Mouse (Mus musculus): ENCODE measurements around the gene Ldb2.
A peak's percentile ranks its signal among the peaks of the same experiment; 100 is the strongest.

Gene Ldb2

DNA sequence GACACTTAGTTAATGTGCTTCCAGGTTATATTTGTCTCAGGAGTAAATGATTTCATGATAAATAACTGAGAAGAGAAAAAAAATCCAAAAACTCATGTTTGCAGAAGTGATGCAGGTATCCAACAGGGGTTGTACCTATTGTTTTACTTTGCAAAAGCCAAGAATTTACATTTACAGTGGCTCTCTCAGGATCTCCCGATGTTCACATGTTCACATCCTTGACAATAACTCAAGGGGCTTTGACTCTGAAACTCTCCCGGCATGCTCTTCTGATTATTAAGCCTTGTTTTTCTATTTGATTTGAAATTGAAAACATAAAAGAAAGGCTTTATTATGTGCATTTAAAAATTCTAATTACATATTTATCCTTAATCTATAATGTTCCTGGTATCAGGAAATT, 260.8 kb downstream of the Ldb2 start:
- no peak for DNase-seq

DNA sequence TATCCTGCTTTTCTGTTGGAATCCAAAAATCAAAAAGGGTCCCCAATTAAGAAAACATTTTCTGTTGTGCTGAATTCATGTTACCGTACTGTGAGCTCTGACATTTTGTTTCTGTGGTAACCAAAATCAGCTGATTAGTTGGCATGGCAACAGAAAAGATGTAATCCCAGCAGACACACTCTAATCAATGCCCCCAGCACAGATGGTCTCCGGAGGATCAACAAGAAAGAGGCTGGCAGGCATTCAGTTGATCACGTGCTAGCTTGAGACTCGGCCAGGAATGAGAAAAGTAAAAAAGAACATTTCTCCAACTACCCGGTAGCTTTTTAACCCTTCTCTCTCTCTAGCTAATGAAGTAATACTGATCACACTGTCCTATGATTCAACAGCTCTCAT, 261.5 kb downstream of the Ldb2 start:
- peak; percentile 77 to 79 for DNase-seq

DNA sequence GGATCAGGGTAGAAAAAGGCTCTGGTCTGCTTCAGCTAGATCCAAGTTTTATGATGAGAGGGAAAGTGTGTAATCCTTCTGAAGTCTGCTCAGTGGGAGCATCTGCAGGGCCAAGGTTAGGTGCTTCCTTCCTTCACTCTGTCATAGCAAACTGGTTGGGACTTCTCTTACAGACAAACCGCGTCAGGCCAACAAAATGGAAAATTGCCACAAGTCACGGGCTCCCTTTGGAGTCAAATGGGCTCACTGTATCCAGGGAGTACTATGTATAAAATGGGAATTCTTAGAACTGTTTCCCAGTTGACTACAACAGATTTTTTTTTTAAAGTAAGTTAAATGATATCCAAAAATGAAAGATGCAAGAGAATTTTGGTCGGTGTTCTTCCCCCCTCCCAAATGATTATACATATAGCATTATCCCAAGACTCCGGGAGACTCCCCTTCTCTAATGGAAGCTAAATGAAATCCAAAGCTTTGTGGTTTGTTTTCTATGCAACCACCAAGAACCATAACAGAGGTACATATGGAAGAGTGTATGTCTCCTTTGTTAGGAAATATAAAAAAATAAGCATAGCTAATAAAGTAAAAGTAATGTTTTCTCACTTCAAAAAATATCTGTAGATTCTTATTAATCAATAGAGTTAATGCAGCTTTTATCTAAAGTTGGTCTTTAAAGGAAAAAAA, 262.0 kb downstream of the Ldb2 start:
- peak; percentile 9 to 13 for DNase-seq

DNA sequence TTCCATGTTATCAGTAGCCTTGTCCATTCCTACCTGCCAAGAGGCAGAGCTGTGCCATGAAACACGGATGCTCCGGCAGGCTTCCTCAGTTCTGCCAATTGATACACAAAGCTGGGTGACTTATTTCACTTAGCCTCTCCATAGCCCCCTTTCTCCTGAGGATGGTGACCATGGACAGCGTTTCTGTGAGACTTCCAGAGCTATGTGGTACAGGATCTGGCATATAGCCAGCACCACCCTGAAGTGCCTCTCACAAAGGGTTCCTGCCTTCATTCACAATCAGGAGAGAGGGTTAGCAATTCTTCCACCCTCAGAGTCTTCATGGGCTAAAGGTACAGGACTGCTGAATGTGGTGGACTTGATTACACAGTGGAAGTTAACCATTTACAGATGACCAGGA, 270.0 kb downstream of the Ldb2 start:
- no peak for DNase-seq

DNA sequence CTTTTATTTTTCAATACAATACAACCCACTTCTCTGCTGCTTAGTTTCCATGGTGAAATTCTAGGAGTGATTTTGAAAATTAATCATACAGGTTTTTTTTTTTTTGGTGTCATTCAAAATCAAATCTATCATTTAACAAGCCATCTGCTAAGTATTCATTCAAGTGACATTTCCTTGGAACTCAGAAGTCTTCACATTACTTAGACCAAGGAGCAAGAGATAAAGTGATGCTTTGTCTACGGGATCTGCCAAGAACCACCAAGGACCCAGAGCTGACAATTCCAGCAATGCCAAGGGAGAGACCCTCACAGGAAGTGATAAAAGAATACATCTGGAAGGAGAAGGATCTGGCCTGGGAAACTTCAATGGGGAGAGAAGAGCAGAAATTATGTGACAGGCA, 270.5 kb downstream of the Ldb2 start:
- no peak for DNase-seq

DNA sequence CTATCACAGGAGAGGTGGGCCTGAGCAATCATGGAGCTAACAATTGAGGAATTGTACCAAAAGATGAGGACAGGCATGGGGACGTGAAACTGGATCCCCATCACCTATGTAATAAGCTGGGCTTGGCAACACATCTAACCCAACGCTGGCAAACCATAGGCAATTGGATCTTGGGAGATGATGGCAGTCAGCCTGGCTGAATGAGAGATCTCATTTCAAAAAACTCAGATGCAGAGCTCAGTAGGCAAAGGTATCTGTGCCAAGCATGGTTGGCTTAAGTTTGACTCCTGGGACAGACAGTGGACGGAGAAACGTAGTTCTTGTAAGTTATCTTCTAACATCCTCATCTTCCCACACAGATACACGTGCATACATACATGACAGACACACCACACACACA, 294.3 kb downstream of the Ldb2 start:
- peak; percentile 18 to 58 for DNase-seq

DNA sequence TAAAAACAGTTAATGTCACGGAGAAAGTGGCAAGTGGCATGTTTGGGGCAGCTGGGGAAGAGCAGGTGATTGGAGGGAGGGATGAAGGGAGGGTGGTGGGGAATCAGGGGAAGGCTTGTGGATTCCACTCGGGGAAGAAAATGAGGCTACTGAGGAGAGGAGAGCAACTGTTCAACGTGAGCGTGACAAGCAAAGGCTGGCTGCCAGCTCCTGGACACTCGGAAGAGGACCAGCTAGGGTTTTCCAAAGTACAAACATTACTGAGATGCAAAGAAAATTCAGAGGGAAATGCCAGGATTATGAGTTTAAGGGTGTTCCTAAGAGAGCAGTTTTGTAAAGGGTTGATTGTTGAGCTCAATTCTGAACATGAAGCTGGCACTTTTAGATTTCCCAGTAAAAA, 294.7 kb downstream of the Ldb2 start:
- DNase-seq: peak; percentile 36 to 51

DNA sequence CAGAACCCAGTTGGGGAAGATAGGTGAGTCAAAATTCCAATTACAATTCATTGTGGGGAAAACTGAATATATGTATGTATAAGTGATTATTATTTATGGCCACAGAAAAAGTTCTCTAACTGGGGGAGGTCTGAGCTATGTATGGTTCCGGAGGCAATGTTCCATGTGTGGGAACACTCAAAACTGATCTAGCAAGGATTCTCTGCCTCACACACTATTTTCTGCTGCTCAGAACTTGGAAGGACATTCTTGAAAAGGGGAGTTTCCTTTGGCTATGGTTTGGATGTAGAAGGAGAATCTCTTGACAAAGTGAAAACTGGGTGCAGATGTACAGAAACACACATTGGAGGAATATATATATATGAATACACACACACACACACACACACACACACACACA, 301.3 kb downstream of the Ldb2 start:
- no peak for DNase-seq

DNA sequence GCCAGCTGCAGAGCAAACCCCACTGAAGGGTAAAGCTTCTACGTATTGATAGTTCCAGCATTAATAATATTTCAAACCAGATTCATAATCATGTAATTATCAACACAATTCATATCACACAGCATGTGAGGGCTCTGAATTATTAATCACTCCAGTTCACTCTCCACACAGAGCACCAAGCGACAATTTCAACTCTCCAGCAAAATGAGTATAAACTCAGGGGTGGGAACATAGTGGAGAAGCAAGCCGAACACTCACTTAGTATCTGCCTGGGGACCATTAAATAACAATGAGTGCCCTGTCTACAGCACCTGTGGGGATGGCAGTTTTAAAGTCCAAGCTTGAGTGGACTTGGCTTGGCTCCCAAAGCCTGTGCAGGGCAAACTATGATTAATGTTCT, 302.6 kb downstream of the Ldb2 start:
- no peak for DNase-seq

DNA sequence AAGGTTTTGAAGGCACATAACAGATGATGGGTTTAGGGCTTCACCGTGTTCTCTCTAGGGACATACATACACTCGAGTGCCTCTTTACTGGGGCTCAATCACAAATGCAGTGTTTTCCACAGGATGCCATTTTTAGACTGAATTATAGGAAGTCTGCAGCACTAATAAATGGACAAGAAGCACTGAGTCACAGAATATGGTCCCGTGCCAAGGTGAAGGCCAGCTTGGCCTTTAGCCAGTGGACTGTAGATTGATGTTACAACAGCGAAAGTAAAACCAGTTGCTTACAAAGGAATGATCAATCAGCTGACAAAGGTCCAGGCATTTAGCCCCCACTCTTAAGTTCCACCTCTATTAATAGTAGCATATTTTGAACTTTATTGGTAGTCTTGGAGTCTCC, 304.4 kb downstream of the Ldb2 start:
- no peak for DNase-seq

DNA sequence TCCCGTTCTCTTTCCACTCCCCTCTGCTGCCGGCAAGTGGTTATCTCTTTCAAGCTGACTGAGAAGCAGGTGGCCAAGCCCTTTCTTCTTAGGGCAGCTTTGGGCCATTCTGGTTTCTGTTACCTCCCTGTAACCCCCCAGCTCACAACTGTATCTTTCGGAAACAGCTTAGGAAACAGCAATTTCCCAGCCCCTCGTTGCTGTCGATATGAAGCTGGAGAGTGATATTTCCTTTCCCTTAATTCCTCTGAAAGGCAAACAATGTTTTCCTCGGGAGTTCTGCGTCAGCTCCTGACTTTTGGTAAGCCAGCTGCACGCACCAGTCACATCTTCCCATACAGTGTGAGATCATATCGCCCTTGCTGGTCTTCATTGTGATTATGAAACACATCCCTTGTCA, 305.3 kb downstream of the Ldb2 start:
- no peak for DNase-seq

DNA sequence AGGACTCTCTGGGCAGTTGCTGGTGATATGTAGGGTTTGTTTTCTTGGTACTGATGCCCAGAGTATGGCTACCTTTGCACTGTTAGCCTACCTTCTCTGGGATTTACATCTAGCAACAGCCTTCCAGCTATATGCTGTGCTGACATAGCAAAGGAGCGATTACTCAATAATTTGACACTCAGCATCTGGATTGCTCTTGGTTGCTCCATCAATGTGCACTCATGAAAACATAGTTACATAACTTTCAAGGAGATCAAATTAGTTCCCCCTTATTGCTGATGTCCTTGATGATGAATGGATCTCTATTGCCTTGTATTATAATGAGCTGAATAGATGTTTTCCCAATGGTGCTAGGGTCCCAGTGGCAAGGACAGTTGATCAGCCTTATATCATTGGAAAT, 308.0 kb downstream of the Ldb2 start:
- DNase-seq: no peak

DNA sequence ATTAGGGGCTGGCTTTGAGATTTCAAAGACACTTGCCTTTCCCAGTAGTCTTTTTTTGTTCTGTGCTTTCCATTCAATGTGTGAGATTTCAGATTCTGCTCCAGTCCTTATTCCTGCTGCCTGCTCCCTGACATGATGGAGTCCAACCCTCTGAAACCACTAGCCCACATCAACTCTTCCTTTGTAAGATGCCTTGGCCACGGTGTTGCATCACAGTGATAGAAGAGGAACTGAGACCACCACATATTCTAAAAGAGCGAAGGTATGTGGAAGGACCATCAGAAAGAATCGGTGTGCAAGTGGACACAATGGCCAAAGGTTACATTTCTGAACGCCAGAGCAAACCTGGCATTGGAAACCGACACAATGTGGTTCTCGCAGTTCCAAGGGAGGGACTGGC, 309.0 kb downstream of the Ldb2 start:
- no peak for DNase-seq

DNA sequence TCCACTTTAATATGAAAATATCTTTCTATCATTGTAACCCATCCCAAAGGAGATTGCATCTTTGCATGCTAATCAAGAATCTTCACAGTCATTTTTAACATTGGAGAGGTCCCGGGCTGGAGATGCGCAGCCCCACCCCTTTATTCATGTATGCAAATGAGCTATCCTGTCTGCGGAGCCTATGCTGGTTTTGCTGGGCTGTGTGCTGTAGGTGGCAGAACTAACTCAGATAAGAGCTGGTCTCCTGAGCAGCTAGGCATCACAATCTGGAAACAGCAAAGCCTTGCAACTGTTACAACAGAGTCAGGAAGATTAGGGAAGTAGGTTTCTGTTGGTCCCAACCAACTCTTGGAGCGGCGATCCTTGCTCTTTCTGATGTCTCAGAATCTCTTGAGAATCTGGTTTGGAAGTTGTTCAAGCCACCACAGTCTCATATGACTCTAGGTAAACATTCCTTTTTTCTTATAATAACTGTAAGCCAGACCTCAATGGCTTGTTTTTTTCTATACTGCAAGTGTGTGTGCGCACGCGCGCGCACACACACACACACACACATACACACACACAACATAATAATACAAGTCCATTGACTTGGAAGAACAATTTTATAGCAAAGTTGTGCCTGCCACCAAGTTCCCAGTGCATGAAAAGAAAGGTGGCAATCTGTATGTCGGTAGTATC, 315.9 kb downstream of the Ldb2 start:
- DNase-seq: peak; percentile 37 to 42

DNA sequence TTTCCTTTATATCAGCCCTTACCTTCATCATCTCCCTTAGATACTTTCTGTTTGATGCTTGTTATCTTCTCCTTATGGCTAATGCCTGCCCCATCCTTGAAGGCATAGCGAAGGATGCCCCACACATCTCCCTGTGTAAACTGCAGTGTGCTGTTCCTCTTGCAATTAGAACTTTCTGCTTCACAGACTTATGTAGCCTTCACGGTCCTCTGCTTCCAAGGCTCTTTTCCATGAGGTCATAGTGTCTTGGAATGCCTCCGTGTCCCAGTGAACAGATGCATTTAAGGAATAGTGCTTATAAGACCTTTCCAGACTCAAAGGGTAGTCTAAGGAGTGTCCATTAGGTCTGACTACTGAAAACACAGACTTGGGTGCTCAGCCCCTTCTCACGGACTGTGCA, 318.1 kb downstream of the Ldb2 start:
- no peak for DNase-seq

DNA sequence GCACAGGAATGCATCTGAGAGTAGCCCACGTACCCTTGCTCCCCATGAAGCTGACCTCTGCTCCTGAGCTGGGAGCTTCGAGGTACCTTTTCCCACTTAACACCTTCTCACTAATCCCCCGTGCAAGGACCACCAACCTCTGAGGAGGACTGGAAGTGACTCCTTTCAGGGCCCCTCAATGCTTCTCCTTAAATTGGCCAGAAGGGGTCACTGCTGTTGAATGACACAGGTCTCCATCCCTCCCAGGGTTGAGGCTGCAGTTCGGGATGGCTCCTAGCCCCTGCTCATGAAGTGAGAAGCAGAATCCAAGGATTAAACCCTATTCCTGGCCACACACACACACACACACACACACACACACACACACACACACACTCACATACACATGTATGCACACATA, 323.1 kb downstream of the Ldb2 start:
- DNase-seq: peak; percentile 23 to 25

DNA sequence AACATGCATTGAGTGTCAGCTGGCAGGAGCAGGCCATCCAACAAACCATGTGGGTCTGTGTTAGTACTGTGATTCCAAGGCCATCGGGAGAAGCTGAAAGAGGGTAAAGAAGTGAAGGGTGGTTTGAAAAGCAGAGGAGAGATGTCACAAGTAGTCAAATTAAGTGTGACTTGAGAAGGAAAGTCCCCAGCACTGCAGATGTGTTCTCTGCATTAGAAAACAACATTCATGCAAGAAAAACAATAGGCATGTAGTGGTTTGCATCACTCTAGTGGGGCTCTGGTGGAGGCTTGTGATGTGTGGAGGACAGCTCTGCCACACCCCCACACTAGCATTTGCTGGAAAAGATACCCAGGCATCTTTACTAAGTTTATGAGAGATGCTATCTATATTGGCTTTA, 323.9 kb downstream of the Ldb2 start:
- DNase-seq: no peak

DNA sequence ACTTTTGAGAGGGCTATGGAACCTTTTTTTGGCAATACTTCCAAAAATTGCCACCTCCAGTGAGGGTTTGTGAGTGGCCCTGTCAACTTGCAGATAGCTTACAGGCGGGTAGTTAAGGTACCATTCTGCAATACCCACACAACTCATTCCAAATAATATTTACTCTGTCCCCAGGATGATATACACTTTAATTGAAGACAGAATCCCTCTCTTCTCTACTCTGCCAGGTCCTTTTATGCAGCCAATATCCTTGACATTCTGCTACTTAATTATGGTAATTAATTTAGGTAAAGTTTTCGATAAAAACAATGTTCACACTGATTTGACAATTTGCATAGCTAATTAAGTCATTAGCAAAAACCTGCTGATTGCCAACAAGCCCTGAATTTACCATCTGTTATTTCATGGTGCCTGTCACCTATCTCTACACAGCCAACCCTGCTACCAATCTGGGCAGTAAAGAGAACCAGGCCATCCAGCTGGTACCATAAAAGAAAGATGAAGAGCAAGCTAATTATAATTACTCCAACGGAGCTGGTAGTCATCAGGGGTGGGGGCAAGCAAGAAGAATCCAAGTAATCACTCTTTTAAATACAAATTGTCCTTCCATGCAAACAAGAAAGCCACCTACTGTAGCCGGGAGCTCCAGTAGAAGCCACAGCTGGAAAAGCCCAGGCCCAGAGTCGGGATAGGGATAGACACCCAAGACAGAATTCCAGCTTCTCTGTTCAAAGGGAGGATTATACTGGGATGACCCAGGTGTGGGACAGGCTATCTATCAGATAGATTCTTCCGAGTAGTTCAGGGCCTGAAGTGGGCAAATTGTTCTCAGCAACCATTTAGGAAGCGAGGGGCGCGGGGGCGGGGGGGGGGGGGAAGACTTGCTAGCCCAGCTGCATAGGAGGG, 325.4 kb downstream of the Ldb2 start:
- peak; percentile 63 to 65 for DNase-seq

DNA sequence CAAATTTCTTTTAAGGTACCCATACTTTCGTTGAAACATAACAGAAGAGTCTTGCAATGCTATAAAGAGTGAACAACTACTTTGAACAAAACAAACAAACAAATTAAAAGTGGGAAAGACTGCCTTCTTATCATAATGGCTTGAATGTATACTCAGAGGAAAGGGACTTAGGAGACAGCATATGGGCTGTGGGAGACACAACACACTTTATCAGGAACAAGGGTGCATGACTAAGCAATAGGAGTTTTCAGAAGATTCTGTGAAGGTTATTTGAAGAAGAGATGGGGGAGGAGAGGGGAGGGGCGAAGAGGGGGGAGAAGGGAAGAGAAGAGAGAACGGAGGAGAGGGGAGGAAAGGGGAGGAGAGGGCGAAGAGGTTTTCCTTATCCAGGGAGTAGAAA, 334.2 kb downstream of the Ldb2 start:
- no peak for DNase-seq
